Mouse (Mus musculus): ENCODE results near the gene Lrrc4c.

Gene Lrrc4c

DNA sequence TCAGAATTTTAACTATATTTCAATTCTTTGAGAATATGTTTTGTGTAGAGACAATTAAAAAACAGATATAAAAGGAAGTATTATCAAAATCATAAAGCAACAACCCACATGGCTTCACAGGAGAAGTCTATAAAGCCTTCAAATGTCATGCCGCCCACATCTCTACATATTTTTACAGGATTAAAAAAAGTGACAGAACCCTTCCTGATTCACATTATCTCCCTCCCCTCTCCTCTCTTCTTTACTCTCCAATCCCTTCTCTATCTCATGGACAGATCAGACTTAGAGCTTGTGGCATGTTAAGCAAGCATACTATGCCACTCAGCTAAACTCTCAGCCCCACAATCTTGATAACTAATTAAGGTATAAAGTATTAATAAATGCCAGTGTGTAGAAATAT lies 535.8 kb downstream of the Lrrc4c start:
- DNase-seq (ENCODE audit: low read depth) = no peak

DNA sequence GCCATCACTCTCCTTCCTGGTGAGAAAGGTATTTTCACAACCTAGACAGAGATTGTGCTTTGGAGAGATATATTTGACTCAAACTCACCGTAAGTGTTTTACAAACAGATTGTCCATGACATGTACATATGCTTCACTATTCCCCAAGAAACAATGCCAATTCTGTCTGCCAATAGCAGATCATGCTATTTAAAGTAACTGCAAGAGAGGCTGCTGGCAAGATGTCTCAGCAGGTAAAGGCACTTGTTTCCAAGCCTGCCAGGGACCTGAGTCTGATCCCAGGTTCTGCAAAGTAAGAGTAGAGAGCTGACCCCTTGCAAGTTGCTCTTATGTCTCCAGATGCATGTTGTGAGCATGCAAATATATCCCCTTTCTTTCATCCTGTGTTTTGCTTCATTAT lies 558.1 kb downstream of the Lrrc4c start:
- no peak for DNase-seq (ENCODE audit: low read depth)

DNA sequence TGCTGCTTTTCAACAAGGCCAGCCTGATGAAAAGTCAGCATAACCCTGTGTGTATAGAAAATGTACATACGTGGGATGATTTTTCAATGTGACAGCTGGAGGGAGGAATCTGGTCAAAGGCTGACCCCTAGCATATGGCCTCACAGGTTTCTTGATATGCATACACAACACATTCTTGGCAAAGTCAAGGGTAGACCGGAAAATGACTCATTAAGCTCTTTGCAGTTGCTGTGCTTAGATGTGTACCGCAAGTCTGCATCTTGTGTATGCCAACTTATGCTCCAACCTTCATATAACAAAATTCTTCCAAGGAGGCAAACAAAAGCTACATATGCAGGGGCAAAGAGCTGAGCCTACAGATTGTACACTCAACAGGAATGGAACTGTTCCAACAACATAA lies 631.6 kb downstream of the Lrrc4c start:
- DNase-seq (ENCODE audit: low read depth) = no peak

DNA sequence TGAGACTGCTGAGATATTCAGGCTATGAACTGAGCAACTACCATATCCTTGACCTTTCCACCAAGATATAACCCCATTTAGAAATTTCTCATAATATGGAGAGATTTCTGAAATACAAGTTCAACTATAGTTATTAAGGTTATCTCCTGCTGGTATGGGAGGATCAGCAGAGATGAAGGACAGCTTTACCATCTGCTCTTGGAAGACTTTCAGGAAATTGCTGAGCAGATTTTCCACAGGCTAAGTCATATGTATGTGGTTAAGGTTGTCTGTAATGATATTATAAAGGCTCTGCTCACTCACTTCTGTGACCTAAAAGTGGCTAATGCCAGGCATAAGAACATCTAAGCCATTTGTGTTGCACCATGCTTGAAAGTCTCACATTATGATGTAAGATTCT lies 681.6 kb downstream of the Lrrc4c start:
- DNase-seq (ENCODE audit: low read depth) = no peak

DNA sequence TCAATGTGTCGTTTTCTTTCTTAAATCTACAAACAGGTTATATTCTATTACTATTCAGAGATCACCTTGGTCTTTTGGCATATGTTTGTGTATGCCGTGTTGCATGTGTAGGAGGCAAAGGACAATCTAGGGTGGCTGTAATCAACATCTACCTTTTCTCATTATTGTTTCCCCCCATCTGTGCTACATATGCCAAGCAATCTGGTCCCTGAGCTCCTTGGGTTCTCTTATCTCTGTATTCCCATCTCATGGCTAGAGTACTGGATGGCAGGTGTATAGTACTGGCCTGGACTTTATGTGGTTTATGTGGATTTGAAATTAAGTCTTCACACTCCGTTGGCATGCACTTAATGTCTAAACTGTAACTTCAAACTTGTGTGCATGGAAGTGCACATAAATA lies 700.4 kb downstream of the Lrrc4c start:
- no peak for DNase-seq (ENCODE audit: low read depth)

DNA sequence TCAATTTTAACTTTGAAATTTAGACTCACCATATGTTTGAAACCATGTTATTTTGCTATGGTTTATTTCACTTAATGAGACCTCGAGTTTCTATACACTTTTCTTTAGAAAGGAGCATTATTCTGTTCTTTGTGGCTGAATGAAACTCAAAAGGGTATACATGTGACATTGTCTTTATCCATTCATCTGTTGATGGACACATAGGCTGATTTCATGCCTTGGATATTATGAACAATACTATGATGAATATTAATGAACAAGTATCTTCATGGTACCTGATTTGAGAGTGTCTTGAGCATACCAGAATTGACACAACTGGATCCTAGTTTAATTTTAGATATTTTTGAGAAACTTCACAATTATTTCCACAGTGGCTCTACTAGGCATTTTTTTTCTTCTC lies 709.0 kb downstream of the Lrrc4c start:
- DNase-seq (ENCODE audit: low read depth) = no peak

DNA sequence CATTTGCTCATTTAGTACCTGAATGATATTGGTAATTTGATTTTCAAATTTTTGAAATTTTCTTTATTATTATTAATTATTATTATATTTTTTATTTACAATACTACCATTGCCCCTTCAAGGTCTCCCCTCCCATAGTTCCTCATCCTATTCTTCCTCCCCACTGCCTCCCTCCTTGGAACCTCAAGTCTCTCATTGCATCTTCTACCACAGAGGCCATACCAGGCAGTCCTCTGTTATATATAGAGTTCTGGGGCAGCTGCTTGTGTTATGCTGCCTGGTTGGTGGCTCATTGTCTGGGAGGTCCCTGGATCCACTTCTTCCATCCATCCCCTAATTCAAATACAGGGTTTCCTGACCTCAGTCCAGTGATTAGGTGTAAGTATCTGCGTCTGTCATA lies 709.6 kb downstream of the Lrrc4c start:
- DNase-seq (ENCODE audit: low read depth) = no peak

DNA sequence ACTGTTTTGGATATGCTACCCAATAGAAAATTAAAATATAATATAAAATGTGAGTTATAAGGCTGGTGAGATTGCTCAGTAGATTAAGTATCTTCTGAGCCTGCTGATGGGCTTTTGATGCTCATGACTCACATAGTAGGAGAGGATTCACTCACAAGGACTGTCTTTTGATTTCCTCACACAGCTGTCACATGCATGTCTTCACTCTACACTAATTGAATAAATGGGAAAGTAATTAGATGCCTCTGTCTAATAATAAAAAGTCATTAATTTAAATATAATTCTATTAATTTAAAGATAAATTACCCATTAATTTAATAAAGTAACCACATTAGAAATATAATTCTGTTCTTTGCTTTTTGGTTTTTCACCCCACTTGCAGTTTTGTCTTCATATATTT lies 718.4 kb downstream of the Lrrc4c start:
- no peak for DNase-seq (ENCODE audit: low read depth)

DNA sequence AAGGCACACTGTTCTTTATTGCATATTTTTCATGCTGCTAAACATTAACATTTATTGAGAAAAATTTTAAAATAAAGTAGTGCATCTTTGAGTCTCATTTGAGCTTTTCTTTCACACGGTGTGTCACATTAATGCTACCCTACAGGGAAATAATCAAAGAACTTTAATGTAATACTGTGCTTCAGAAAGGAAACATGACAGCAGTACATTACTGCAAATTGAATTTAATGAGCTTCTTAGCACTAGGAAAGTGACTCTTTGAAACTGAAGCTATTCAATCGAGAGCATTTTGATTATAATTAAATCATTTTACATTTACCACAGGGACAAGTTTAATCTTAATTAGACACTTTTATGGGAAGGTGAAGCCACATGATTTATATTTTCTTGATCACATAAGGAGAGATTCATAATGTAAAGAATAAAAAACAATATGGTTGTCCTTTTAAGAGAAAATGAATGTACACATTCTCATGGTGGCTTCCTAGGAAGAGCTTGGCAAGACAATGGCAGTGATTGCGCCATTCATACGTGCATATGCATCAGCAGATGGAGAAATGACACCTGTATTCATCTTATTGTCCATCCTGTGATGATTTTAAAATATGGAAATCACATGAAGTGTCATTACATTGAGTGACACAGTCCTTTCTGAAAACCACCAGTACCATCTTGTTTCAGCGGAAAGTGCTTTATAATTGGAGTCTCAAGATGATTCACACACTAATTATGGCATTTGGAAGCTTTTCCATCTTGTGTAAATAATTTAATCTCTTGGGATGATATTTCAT lies 719.2 kb downstream of the Lrrc4c start:
- DNase-seq (ENCODE audit: low read depth) = no peak

DNA sequence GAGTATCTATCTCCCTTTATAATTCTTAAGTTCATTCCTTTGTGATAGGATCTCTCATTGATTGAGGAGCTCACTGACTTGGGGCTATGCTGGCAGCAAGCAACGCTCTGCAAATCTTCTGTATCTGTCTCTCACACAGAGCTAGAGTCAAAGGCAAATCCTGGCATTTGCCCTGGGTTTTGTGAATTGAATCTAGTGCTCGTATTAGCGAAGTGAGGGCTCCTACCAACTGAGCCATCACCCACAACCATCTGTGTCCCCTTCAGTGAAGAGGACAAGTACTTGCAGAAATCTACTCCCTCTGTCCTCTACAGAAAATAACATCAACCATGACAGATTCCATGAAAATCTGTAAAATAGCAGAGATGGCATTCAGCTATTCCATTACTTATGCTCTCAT lies 726.0 kb downstream of the Lrrc4c start:
- no peak for DNase-seq (ENCODE audit: low read depth)

DNA sequence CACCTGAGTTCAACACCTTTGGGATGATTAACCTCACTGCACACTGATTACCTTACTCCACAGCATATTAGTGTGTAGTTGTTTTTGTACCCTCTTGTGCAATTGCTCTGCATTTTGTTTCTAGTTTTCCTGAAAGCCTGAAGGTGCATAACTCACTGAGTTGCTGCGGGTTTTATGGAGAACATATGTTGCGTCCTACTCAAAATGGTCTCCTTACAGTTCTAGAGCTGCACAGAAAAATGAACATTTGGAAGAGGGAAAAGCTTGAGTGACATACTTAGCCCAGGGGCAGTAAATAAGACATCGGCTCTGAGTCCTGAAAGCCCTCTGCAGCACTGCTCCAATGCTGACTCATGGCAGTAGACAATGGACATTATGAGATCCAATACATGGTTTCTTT lies 727.7 kb downstream of the Lrrc4c start:
- DNase-seq (ENCODE audit: low read depth) = no peak

DNA sequence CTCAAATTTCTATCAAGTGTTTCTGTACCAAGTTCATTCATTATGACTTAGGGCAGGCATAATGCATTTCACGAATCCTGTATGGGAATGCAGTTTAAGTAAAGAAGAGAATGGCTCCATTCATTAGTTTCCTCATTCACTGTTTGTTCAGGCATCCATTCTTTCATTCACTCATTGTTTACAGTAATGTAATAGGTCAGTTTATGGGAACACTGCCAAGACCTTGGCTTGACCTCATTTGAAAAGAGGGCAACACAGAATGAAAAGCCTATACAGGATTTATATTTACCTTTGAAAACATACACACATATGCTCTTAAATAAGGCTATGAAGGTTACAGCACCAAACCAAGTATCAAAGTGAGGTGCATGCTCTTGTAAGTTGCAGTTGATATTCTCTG lies 762.2 kb downstream of the Lrrc4c start:
- no peak for DNase-seq (ENCODE audit: low read depth)

DNA sequence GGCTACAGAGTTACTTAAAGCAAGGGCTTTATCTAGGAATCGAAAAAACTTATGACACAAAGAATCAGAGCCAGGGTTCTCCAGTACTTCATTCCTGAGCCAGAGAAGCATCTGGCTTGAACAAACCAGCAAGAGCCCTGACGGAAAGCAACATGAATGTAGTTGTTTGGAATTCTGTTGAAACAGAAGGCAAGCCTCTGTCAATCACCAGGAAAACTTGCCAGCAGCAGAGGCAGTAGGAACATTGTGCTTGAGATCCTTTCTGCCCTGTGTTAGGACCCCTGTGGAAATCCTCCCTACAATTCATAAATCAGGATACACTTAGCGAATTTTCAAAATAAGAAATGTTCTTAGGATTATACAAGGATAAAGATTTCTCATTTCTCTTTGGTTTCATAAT lies 780.0 kb downstream of the Lrrc4c start:
- no peak for DNase-seq (ENCODE audit: low read depth)

DNA sequence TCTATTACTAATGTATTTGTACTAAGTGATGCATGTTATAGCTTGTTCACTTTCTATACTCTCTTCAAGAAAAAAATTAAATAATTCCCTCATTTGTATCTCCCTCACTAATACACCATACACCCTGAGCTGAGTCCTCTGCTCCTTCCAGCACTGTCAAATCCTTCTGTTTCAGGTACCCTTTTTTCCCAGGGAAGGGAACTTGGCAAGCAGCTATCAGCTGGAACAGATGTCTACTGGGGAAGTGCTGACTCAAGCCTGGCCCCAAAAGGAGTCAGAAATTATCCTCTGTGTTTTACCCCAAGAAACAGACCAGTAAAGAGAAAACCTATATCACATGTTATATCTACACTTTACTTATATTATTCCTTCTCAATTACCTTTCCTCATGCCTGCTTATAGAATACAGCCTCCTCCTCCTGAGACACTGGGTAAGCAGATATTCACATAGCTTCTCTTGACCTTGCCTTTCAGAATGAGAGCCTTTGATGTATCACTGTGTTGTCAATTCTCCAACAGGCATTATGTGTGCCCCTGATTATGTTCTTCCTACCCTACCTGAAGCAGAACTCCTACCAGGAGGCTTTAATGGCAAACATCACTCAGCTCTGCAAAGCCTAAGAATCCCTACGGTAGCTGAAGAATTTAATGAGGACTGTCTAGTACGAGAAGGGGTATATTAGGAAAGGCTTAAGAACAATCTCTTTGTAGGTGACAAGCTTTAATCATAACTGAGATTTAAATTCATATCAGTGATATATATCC lies 785.6 kb downstream of the Lrrc4c start:
- DNase-seq (ENCODE audit: low read depth) = no peak

DNA sequence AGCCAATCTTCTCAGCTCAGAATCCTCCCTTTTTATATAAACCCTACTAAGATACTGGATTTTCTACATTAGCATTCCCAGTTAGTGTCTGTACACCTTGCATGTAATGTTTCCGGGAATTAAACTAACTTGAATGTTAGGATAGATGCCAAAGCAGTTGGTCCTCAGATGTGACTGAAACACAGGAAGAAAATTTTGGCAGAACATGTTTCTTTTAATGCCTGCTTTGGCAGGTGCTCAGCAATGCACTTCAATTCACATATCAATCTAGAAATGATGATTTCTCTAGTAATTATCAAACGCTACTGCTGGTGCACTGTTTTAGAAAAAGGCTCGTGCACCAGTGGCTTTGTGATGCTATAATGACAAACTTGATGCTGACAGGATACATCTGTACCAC lies 806.3 kb downstream of the Lrrc4c start:
- no peak for DNase-seq (ENCODE audit: low read depth)

DNA sequence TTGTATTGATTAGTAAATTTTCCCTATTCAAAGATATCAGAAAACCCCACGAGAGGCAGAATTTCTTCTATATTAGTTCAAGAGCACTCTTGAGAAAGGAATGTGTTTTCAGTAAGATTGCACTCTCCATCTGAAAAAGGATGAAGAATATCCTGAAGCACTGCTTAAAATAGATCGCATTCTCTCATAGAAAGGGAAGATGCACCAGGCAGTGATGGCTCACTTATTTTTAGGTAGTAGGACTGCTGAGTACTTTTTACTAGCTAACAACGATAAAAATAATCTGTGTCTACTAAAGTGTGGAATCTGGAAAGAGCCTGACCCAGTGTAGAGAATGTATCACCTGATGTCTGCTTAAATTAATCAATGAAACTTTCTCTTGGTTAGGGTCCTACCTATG lies 820.5 kb downstream of the Lrrc4c start:
- DNase-seq (ENCODE audit: low read depth) = no peak

DNA sequence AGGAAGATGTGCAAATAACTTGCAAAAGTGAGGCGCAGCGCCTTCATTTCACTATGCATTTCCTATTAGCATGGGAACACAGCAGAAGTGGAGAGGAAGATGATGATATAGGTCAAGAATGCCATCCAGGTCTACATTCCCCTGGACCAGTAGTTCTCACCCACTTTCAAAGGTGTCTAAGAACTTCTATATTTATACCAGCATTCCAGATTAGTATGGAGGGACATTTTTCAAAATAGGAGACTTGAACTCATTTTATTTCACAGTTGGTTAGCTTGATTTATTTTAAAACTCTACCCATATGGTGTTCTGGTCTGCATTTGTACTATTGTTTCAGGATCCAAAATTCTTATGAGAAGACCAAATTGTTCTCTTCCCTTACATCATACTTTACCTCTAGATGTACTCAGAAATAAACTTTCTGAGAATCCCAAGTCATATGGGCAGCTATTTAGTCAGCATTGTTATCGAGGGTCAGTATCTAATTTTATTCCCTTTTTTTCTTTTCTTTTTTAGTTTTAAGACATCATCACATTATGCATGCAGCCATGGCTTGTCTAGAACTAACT lies 833.7 kb downstream of the Lrrc4c start:
- no peak for DNase-seq (ENCODE audit: low read depth)

DNA sequence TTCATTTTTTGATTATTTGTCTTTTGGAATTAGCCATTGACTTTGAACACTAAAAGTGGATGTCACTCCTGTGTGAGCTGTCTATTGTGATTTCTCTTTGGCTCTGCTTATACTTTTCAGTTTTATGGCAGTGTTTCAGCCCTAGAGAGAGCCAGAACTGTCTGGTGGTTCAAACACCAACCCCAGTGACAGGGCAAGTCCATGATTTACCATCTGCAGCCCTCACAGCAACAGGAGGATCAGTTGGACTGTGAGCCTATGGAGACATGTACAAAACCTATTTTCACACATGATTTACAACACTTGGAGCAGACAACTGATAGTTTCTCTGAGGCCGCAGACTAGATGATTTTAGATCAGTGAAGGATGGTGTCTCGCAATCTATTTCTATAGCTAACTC lies 847.8 kb downstream of the Lrrc4c start:
- no peak for DNase-seq (ENCODE audit: low read depth)

DNA sequence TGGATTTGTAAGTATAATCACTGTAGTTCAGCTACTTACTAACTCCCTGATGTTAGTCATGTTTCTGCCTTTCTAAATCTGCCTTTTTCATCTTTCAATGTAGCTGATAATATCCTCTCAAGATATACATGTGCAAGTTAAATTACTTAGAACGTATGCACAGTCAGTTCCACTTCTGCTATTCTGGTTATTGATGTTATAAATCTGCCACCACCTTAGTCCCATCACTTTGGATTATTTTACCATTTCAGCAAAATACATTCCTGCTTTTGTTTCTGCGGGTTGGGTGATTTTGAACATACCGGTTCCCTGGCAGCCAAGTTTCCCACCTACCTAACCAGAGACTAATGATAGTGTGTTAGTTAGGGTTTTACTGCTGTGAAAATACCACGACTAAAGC lies 860.4 kb downstream of the Lrrc4c start:
- no peak for DNase-seq (ENCODE audit: low read depth)

DNA sequence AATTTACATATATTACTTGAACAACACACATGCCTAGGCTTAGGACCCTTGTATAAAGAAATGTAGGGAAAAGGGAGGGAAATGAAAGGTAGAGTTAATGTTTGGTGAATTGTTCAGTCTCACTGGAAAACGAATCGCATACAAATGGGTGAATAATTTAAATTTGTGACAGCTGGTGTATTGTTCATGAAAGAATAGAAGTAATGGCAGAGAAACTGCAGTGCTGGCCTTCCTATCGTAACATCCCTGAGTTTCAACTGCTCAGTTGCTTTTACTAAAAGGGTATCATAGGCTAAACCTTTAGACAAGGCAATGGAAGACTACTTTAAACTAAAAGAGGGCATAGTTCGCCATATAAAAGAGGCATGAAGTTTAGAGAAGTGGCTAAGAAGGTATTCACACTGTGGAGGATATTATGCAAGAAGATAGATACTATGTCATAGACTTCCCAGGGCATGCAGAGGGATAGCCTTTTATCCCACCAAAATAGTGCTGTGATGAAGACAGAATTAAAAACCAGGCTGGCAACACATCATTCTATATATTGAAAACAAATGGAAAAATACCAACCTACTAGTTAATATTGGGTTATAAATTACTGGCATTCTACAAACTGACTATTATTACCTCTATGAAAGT lies 879.1 kb downstream of the Lrrc4c start:
- DNase-seq (ENCODE audit: low read depth) = no peak

DNA sequence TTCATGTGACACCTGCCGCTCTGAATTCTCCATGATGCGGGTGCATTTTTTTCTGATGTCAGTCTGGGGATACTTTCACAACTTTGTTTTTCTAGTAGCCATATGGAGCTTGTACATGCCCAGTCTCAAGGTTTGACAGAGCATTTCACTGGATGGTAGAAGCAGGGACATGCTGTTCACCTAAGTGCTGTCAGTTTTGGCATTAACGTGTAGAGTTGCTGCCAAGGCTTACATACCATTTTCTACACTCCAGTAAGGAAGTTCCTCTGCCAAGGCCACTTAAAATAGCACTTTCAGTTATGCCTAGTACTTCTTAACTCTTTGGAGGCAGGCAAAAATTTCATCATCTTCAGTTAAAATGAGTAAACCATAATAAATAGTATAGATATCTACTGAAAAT lies 915.0 kb downstream of the Lrrc4c start:
- no peak for DNase-seq (ENCODE audit: low read depth)

DNA sequence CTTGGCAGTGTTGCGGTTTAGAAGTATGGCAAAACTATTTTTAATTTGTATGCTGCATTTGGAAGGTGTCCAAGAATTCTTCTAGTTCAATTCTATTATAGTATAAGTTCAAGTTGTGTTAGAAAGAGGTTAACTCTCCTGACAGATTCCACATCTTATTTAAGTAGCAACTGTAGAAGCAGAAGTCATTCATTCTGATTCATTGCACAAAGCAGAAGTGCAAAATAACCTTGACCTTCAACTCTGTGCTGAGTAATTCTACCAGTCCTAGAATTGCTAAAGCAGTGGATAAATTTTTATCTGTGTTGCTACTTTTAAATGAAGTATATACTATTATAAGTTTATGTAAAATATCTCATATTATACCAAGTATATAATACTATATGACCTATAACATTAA lies 916.1 kb downstream of the Lrrc4c start:
- no peak for DNase-seq (ENCODE audit: low read depth)

DNA sequence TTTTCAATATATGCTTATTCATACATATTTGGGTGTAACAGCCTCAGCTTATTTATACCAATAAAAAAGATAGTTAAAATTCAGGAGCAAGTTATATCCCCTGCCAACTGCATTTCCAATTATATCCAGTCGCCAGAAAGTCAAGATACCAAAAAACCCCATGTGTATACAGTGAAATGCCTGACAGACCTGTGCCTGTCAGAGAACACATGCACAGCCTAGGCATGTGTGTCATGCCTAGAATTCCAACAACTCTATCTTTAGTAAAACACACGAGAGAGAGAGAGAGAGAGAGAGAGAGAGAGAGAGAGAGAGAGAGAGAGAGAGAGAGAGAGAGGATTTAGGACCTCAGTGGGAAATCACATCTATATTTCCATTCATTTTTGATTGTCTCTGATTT lies 956.7 kb downstream of the Lrrc4c start:
- DNase-seq (ENCODE audit: low read depth) = no peak
